Mouse (Mus musculus): ENCODE data around the gene Ndst2.
A peak's percentile ranks its signal among the peaks of the same experiment; 100 is the strongest.

Gene Ndst2

GRCm38 (mm10) chr14:20733952-20734774 is at the start of gene Ndst2:
Gene Ndst2, minus strand, starts transcription at chr14:20734562.
- peak; percentile 10 for DNase-seq (ENCODE audit: extremely low read depth, low read depth, low spot score)

DNA sequence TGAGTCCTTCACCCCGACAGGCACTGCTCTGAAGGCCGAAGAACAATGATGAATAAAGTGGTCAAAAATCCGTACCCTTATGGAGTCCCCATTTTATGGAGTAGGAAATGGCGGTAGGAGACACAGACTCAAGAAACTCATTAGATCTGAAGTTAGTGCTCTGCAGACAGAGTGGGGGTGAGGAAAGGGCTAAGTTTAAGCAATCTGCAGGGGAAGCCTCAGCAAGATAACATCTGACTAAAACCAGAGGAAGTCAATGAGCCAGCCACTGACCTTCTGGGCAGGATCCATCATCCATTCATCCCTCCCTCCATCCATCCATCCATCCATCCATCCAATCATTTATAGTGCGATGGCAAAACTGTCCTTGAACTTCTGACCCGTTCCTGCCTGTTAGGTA is 49.2 kb upstream of the Ndst2 start:
- no peak for DNase-seq (ENCODE audit: extremely low read depth, low read depth, low spot score)

- DNase-seq (ENCODE audit: extremely low read depth, low read depth, low spot score) = no peak
Observed at GRCm38 (mm10) chr14:20782860-20783259, 48.5 kb upstream of the Ndst2 start.

DNA sequence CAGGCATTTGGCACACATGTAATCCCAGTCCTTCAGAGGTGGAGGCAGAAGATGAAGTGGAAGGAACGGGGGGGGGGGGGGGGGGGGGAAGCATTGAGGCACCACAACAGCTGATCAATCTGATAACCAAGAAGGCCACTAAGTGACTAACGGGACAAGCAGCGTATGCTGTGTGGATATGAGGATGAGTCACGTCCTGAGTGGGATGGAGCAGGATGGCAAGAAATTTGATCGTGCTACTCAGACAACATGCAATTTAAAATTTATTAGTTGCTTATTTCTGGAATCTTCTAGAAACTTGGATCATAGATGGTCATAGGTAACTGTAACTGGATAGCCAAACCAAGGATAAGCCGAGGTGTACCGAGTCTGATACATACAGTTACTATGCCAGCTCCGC is 45.9 kb upstream of the Ndst2 start:
- DNase-seq (ENCODE audit: extremely low read depth, low read depth, low spot score) = no peak

DNA sequence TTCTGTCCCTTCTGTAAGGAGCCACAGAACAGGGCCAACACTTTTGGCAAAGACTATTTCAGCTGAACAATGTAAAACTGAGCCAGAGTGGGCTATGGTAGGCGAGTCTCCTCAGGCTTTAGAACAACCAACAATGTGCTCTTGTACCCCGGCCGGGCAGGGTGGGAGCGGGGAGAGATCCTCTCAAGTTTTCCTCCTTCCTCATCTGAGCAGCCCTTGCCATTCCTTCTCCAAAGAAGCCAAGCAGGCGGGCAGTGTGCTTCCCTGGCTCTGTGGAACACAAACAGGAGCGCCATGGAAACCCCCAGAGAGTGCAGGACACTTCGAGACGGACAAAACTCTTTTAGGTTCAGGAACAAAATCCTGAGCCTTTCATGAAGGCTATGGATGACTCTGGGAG is 44.1 kb upstream of the Ndst2 start:
- DNase-seq (ENCODE audit: extremely low read depth, low read depth, low spot score) = no peak

DNA sequence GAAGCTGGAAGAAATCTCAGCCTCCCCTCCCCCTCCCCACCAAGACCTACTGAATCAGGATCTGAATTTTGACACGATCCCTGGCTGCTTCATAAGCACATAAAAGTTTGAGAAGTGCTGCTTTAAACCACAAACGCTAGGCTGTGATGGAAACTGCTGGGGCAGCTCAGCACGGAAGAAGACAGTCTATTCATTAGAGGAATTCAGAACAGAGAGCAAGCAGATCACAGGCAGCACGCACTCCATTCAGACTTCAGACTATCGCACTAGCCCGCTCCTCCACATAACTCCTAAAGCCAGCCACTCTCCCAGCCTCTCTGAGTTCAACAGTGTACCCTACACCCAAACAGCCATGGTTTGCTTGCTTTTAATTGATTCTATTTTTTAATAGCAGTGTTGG is 41.3 kb upstream of the Ndst2 start:
- DNase-seq (ENCODE audit: extremely low read depth, low read depth, low spot score) = no peak

- peak; percentile 86 for DNase-seq (ENCODE audit: extremely low read depth, low read depth, low spot score)
Observed at GRCm38 (mm10) chr14:20773410-20773809, 39.0 kb upstream of the Ndst2 start.

- DNase-seq (ENCODE audit: extremely low read depth, low read depth, low spot score) = no peak
Observed at GRCm38 (mm10) chr14:20772808-20773207, 38.4 kb upstream of the Ndst2 start.

- DNase-seq (ENCODE audit: extremely low read depth, low read depth, low spot score) = peak; percentile 98
Observed at GRCm38 (mm10) chr14:20771941-20772340, 37.6 kb upstream of the Ndst2 start.

- no peak for DNase-seq (ENCODE audit: extremely low read depth, low read depth, low spot score)
Observed at GRCm38 (mm10) chr14:20768581-20768980, 34.2 kb upstream of the Ndst2 start.

GRCm38 (mm10) chr14:20767936-20768335 is 33.6 kb upstream of the Ndst2 start:
- DNase-seq (ENCODE audit: extremely low read depth, low read depth, low spot score) = no peak

DNA sequence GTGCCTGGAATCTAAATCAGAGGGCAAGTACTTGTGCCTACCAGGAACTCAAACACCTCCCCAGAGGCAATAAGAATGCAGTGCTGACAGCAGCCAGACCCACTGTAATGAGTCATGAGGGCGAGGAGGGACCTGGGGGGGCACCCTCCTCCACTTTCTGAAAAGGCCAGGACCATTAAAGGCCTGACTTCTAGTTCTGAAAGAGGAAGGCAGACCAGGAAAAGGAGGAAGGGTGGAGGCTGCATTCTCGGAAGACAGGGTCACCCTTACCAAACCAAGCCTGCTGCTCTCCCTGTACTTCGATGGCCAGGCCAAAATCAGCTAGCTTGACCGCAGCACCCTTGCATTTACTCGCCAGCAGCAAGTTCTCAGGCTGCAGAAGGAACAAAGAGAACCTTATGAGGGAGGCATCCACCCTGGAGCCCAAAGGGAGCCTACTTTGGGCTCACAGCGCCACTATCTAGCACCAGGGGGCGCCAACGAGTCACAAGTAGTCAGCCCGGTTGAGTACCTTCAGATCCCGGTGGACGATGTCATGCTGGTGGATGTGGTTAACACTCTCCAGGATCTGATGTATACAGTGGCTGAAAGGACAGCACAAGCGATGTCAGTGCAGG is 31.4 kb upstream of the Ndst2 start:
- no peak for DNase-seq (ENCODE audit: extremely low read depth, low read depth, low spot score)

DNA sequence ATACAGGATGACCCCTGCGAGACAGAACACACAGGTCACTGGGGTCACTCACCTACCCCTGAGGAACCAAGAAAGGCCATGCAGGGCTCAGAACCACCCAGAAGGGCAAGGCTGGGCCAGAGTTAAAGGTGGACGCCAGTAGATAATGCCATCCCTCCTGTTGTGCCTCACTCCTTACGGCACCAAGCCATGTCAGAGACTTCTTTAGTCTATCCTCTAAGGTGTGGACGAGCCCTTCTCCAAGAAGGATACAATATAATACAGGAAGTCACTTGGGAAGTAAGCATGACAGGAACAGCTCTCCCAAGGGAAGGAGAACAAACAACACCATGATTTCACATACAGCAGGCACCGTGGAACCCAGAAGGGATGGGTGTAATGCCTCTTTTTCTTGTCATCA is 30.6 kb upstream of the Ndst2 start:
- no peak for DNase-seq (ENCODE audit: extremely low read depth, low read depth, low spot score)

DNA sequence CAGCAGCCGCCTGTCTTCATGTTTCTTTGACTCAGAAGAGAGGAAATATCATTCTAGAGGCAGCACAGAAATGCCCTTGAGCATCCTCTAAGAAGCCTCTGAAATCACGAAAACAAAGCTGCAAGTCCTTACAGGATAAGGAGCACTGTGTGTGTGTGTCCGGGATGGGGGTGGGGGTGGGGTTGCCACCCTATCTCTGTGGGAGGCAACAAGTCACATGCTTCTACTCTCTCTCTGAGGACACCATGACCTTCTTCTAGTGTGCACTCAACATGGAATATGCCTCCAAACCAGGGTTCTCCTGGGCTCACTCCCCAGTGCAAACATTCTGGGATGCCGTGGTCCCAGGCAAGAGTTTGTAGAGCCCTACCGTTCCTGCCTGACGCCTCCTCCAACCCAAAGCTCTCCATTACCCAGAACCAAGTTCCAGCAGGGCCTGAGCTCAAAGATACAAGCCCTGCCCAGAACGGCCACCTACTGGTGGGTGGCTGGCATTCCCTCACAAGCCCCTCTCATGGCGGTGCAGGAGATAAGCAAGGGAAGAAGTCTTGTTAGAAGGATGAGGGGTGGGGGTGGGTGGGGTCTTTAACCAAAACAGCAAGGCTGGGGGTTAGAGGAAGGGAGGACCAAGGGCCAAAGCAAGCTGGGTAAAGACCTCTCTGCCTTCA is 24.5 kb upstream of the Ndst2 start:
- no peak for DNase-seq (ENCODE audit: extremely low read depth, low read depth, low spot score)

DNA sequence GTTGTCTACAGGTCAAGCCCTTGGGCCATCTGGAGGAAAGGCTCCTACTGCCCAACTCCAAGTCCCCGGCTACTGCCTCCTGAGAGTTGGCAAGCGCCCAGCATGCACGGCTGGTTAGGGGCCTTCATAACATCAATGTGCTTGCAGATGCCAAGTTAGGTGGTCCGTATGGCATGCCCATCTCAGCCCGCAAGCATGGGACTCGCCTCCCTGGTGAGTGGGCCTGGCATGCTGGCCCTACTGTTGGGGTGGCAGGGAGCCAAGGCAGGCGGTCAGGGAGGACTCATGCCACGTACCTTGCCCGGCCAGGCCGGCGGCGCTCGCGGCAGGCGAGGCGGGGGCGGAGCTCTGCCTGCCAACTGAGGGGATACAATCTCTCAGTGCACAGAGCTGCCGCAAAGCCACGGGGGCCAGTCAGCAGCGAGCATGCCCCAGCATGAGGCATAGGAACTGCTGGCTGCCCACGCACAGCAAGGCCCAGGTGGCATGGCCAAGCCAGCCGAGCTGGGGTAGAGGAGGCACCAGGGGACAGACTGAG is 23.1 kb upstream of the Ndst2 start:
- no peak for DNase-seq (ENCODE audit: extremely low read depth, low read depth, low spot score)

GRCm38 (mm10) chr14:20753792-20754191 is 19.4 kb upstream of the Ndst2 start:
- no peak for DNase-seq (ENCODE audit: extremely low read depth, low read depth, low spot score)

DNA sequence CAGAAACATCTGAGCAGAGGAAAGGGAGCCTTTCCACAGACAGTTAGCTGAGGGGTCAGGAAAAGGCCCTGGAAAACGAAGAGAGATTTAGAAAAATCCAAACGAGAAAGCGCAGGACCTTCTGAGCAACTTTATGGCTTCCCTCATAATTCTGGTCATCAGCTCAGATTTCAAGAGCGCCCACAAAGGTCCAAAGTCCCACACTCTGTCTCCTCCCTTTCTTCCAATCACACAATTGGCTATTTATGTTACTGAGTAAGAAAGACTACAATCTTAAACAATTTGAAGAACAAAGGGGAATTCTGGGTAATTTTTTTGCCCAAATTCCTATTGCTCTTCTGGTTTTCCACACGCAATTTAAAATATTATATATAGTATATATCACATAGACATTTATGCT is 16.1 kb upstream of the Ndst2 start:
- DNase-seq (ENCODE audit: extremely low read depth, low read depth, low spot score) = no peak

- no peak for DNase-seq (ENCODE audit: extremely low read depth, low read depth, low spot score)
Observed at GRCm38 (mm10) chr14:20749494-20750051, 15.2 kb upstream of the Ndst2 start.

GRCm38 (mm10) chr14:20748388-20748787 is 14.0 kb upstream of the Ndst2 start:
- DNase-seq (ENCODE audit: extremely low read depth, low read depth, low spot score) = no peak

DNA sequence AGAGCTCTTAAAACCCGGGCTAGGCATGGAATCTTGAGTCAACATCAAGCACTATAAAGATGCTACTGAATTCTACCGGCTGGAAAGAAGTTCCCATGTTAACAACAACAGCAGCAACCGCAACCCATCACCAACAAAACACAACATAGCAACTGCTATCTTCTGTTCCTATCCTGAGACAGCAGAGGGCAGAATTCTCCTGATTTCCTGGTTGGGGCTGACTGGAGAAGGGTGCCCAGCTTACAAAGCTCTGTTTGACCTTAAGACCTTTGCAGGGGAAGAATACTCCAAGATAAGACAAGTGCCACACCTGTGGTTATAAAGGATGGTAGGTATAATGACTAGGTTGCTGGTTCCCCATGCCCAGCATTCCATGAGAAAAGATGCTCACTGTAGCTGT is 12.6 kb upstream of the Ndst2 start:
- no peak for DNase-seq (ENCODE audit: extremely low read depth, low read depth, low spot score)

DNA sequence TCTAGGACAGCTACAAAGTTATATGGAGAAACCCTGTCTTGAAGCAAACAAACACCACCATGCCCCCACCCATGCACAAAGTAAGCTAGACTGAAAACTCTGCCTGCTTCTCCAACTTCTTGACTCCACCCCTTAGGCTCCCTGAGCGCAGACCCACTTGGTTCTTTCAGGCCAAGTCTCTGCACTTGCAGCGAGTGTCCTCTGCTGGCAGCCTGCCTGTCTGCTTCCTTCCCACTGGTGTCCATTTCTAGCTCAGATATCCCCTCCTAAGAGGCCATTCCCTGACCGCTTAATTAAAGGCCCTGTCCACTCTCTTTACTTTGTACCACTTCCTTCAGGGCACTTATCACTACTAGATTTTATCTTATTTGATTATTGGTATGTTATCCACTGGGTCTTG is 9.3 kb upstream of the Ndst2 start:
- no peak for DNase-seq (ENCODE audit: extremely low read depth, low read depth, low spot score)

GRCm38 (mm10) chr14:20741301-20741700 is 6.9 kb upstream of the Ndst2 start:
- DNase-seq (ENCODE audit: extremely low read depth, low read depth, low spot score) = peak; percentile 16
